Mouse (Mus musculus) liver, adult 2 months (tissue): ENCODE measurements around the gene Slamf9. TPM values are rescaled to one million over a fixed set of nuclear protein-coding genes. Genes with fewer than 3 reads are reported as not detected.

Experiments used
- DNase-seq: peaks from one replicate; pipeline ENCODE4 v3.0.0-alpha.2; 2011; ENCODE audit warnings: low read depth, low spot score; ENCODE audit errors: extremely low read depth
- H3K27ac ChIP-seq: fragments of 200-500 bp; replicated peaks from 2 replicates; pipeline ENCODE4 v1.5.1; 2012; ENCODE audit warnings: low read depth, mild to moderate bottlenecking, control low read depth, inconsistent platforms, low read length; ENCODE audit not compliant: insufficient read depth
- H3K27me3 ChIP-seq: fragments of 200-500 bp; 2 replicates; pipeline ENCODE4 v1.6.1; 2012; ENCODE audit warnings: mild to moderate bottlenecking, moderate library complexity, low read length, inconsistent platforms; ENCODE audit not compliant: control insufficient read depth, insufficient read depth
- H3K36me3 ChIP-seq: fragments of 200-500 bp; 2 replicates; pipeline ENCODE4 v1.6.1; 2012; ENCODE audit warnings: low read length, inconsistent platforms; ENCODE audit not compliant: control insufficient read depth, insufficient read depth
- H3K4me1 ChIP-seq: fragments of 200-500 bp; 2 replicates; pipeline ENCODE4 v1.6.1; 2011; ENCODE audit warnings: low read length; ENCODE audit not compliant: control insufficient read depth, insufficient read depth
- H3K4me3 ChIP-seq: fragments of 200-500 bp; 2 replicates; pipeline ENCODE4 v1.5.1; 2011; ENCODE audit warnings: low read depth, mild to moderate bottlenecking, control low read depth, low read length, moderate library complexity; ENCODE audit not compliant: insufficient read depth
- H3K79me2 ChIP-seq: fragments of 200-500 bp; 2 replicates; pipeline ENCODE4 v1.6.1; 2012; ENCODE audit warnings: inconsistent platforms, mild to moderate bottlenecking, low read length, moderate library complexity; ENCODE audit not compliant: control insufficient read depth, insufficient read depth
- H3K9ac ChIP-seq: fragments of 200-500 bp; 2 replicates; pipeline ENCODE4 v1.6.1; 2012; ENCODE audit warnings: low read depth, mild to moderate bottlenecking, control low read depth, inconsistent platforms, low read length
- CTCF ChIP-seq: fragments of 200-500 bp; IDR thresholded peaks from 2 replicates; pipeline ENCODE4 v1.5.1; 2011; ENCODE audit warnings: low read depth, low read length, control low read depth
- POLR2A ChIP-seq: fragments of 200-500 bp; IDR thresholded peaks from 2 replicates; pipeline ENCODE4 v1.6.1; 2011; ENCODE audit warnings: low read length, control low read depth; ENCODE audit not compliant: insufficient read depth; ENCODE audit errors: extremely low read depth
- WGBS: fragments of 180-500 bp; shearing (Covaris S2); methylation state at CpG from one replicate; pipeline ENCODE4 v1.1.7; 2018; 5-methylcytosine and 5-hydroxymethylcytosine counted together
- polyA plus RNA-seq: library from polyadenylated mRNA; depleted of rRNA; stranded (reverse); fragments of >200 nt; gene quantifications from 2 replicates; pipeline ENCODE4 v1.2.3, GENCODE M21; 2012
- total RNA-seq: library from RNA; depleted of rRNA; stranded (reverse); fragments of >200 nt; gene quantifications from 2 replicates; pipeline ENCODE4 v1.2.3, GENCODE M21; 2014

Slamf9 gene
- total and polyA plus RNA-seq, 2 experiments: 0.53 to 0.92 TPM

DNA sequence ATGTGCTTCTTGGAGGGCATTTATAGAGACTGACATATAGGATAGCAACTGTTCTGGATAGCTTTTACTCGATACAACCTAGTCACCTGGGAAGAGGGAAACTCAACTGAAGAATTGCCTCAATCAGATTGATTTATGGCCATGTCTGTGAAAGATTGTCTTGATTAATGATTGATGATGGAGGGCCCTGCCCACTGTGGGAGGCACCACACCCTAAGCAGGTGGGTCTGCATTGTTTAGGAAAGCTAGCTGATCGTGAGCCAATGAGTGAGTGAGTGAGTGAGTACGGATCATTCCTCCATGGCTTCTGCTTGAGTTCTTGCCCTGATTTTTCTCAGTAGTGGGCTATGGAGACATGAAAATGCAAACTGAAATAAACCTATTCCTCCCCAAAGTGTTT is 34.6 kb upstream of the Slamf9 start:
- Histone ChIP-seq H3K79me2 (no peaks in the 10 kb centered on the region), H3K9ac (no peak overlapping the region), H3K4me3 (no peak overlapping the region), H3K27ac (no peak overlapping the region), H3K36me3 (no peaks in the 10 kb centered on the region), H3K27me3 (no peaks in the 10 kb centered on the region), H3K4me1 (no peaks in the 10 kb centered on the region)
- TF ChIP-seq POLR2A (no peak), CTCF (no peak)
- WGBS: 90% methylated on average over 3 of the region's 3 CpGs
- no peak for DNase-seq

GRCm38 (mm10) chr1:172441935-172442445 is 33.2 kb upstream of the Slamf9 start:
- Histone ChIP-seq H3K36me3 (no peaks in the 10 kb centered on the region), H3K27me3 (no peaks in the 10 kb centered on the region), H3K4me1 (no peaks in the 10 kb centered on the region), H3K79me2 (no peaks in the 10 kb centered on the region), H3K4me3 (no peak overlapping the region), H3K27ac (no peak overlapping the region), H3K9ac (no peak overlapping the region)
- DNase-seq: no peak
- no peak for TF ChIP-seq POLR2A
- no peak for TF ChIP-seq CTCF
- WGBS: 92% methylated on average over 9 of the region's 9 CpGs

GRCm38 (mm10) chr1:172450226-172450625 is 24.9 kb upstream of the Slamf9 start:
- Histone ChIP-seq H3K4me3 (no peak overlapping the region), H3K9ac (no peak overlapping the region), H3K27ac (no peak overlapping the region), H3K27me3 (no peaks in the 10 kb centered on the region), H3K36me3 (no peaks in the 10 kb centered on the region), H3K4me1 (no peaks in the 10 kb centered on the region), H3K79me2 (no peaks in the 10 kb centered on the region)
- TF ChIP-seq POLR2A (no peak), CTCF (no peak)
- WGBS: 57% methylated on average over 2 of the region's 2 CpGs
- no peak for DNase-seq

DNA sequence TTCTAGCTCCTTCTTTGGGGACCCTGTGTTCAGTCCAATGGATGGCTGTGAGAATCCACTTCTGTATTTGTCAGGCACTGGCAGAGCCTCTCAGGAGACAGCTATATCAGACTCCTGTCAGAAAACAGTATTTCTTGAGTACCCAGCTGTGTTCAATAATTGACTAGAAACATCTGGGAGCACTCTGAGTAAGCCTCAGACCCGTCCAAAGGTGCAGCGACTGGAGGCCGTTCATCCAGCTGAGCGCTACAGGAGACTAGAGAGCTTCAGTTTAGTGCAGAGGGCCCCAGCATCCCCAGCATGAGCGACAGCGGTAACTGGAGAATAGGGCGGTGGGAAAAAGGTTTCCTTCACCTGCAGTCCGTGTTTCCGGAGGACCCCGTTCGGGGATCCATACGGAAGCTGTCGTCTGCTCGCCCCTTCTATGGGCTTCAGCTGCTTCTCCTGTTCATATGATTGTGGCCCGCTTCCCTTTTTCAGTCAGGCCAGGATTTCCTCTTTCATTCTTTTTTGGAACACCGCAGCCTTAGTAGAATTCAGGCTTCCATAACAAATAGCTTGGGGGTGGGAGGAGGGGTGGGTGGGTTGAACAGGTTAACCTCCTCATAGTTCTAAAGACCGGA is 24.2 kb upstream of the Slamf9 start:
- TF ChIP-seq CTCF (no peak), POLR2A (no peak)
- 63% methylated on average over 17 of the region's 17 CpGs for WGBS
- H3K9ac ChIP-seq: no peak overlapping the region
- H3K4me1 ChIP-seq: no peaks in the 10 kb centered on the region
- H3K27me3 ChIP-seq: no peaks in the 10 kb centered on the region
- H3K79me2 ChIP-seq: no peaks in the 10 kb centered on the region
- no peak overlapping the region for H3K27ac ChIP-seq
- no peaks in the 10 kb centered on the region for H3K36me3 ChIP-seq
- no peak overlapping the region for H3K4me3 ChIP-seq
- no peak for DNase-seq

DNA sequence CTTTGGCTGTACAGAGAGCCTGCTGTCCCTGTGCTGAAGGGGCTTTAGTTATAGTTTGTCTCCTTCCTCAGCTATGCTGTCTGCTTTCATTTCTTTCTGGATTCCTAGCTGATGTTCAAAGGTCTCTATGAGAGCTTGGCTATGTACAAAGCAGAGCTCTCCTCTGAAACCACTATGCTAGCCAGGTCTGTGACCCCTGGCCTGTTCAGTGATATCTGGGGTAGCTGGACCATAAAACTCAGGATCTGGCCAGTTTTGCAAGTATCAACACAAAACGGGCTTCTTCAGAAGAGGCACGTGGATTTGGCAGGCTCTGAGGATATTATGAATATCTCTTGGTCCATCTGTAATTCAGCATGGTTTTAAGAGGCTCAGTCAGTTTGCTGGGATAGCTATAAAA is 22.2 kb upstream of the Slamf9 start:
- H3K9ac ChIP-seq: no peak overlapping the region
- no peak for DNase-seq
- no peaks in the 10 kb centered on the region for H3K4me1 ChIP-seq
- no peaks in the 10 kb centered on the region for H3K27me3 ChIP-seq
- 42% methylated on average over 2 of the region's 2 CpGs for WGBS
- no peaks in the 10 kb centered on the region for H3K79me2 ChIP-seq
- no peak for TF ChIP-seq POLR2A
- no peaks in the 10 kb centered on the region for H3K36me3 ChIP-seq
- no peak overlapping the region for H3K4me3 ChIP-seq
- H3K27ac ChIP-seq: no peak overlapping the region

- WGBS: 91% methylated on average over 2 of the region's 2 CpGs
- Histone ChIP-seq H3K27ac (no peak overlapping the region), H3K79me2 (no peaks in the 10 kb centered on the region), H3K27me3 (no peaks in the 10 kb centered on the region), H3K9ac (no peak overlapping the region), H3K4me3 (no peak overlapping the region), H3K36me3 (no peaks in the 10 kb centered on the region), H3K4me1 (no peaks in the 10 kb centered on the region)
- no peak for DNase-seq
- TF ChIP-seq CTCF (no peak), POLR2A (no peak)
These were observed 21.3 kb upstream of the Slamf9 start for GRCm38 (mm10) chr1:172453810-172454209.
